Mouse (Mus musculus) layer of hippocampus, adult 18-20 months (tissue): Measurements from ENCODE around the gene Rasl10a. TPM values are rescaled to one million over a fixed set of nuclear protein-coding genes. Genes with fewer than 3 reads are reported as not detected.
A peak's percentile ranks its signal among the peaks of the same experiment; 100 is the strongest.
"Not testable (repeated sequence)": the region's sequence is repeated elsewhere in the genome, so short reads cannot be mapped to it uniquely, and the experiment has no call there.

Experiments
- DNase-seq, 2 experiments: peaks; one replicate each; pipeline ENCODE4 v3.0.0; 2022; ENCODE audit warnings: low spot score in 2 of 2
- total RNA-seq, 2 experiments: library from RNA; stranded (reverse); gene quantifications; 2 replicates each; pipeline ENCODE4 v1.2.3; 2021

Rasl10a gene
- total RNA-seq, 2 experiments from 2014 or later = 88.1 to 109 TPM

DNA sequence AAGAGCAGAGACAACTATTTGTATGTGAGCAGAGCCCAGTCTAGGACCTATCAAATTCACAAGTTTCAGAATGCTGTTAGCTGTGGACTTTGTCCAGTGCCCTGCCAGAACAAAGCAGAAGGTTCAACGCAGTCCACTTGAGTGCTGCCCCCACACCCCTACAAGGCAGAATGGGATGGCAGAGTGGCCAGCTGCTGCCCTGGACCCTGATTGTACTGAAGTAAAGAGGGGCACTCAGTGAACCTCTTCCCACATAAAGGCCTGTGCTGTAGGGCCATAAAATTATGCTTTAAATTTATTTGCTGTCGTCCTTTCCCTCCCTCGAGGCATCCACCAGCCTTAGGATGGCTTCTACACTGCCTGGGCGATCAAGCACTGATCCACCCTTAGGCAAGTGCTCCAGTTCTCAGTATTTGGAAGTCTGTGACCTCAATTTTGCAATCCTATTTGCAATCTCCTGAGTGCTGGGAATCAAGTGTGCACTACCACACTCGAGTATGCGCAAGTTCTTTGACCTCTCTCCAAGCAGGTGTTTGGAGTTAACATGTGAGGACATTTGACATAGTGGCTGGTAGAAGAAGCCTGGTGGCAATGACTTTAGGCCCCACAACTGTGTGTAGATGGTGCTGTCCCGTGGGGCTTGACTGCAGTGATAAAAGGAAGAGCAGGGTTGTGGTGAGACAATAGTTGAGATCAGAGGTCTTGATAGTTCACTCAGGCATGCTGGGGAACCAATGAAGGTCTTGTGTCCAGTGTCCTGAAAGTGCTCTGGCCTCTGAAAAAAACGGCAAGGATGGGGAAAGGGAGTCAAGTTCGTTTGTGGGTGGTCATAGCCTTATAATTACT lies 10.4 kb downstream of the Rasl10a start:
- DNase-seq = no peak

- DNase-seq = peak in 1 of 2 experiments; percentile 52
Measured at GRCm38 (mm10) chr11:5074882-5075281, 17.0 kb downstream of the Rasl10a start.

- DNase-seq = no peak
Measured at GRCm38 (mm10) chr11:5075760-5076159, 17.8 kb downstream of the Rasl10a start.

DNA sequence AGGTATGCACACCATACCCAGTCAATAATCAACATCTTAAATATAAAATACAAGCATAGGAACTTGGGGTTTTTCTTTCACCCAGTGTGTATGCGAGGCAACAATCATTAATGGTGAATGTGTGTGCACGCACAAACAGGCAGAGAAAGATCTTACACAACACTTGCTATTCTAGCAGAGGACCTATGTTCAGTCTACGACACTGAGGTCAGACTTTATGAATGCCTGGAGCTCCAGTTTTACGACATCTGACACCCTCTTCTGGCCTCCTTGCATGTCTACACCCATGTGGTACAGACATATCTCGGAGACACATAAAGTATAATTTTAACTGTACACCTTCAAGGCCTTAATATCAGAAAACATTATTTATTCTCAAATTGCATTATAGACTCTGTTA lies 18.9 kb downstream of the Rasl10a start:
- DNase-seq = not testable (repeated sequence)

GRCm38 (mm10) chr11:5089147-5089546 lies 31.2 kb downstream of the Rasl10a start:
- no peak for DNase-seq

GRCm38 (mm10) chr11:5091706-5092105 lies 33.8 kb downstream of the Rasl10a start:
- DNase-seq = no peak

DNA sequence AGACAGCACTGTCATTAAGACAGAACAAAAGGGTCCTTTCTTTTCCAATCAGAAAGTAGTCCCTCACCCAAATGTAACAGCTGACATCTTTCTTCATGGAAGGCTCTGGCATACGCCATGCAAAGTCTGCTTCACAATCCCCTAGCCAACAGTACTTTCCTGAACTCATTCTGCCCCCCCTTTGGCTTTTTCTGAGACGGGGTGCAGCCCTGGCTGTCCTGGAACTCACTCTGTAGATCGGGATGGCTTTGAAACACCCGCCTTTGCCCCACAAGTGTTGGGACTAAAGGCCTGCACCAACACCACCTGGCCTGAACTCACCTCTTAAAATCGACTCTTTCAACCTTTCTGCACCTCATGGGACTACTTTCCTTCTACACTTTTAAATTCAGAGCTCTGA lies 37.9 kb downstream of the Rasl10a start:
- DNase-seq = no peak

GRCm38 (mm10) chr11:5096480-5097020 lies 38.6 kb downstream of the Rasl10a start:
- DNase-seq = no peak

DNA sequence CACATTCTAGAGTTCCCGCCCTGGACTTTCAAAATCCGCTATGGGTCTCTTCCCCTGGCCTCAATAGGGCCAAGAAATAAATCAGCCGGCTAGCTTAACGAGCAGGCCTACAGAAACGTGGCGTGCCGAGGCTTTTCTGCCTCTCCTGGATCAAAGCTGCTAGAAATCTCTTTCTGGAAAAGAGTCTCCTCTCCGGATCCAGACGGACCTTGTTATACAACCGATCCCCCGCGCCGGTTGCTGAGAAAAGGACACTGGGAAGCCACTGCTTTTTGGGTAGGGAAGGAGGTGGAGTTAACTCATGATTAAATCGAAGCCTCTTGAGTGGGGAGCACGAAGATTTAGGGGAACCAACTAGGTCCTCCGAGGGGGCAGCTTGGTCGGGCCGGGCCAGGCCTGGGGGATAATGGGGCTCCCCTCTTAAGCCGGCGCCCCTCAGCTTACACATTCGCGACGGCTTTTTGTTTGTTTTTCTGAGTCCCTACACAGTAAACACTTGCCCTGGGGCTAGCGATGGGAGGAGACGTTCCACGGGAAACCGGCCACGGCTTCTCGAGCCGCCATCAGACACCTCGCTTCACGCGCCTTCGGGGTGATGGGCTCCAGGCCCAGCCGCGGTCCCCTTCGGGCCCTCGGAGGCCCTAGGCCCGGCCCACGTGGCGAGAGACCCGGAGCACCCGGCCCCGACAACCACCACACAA lies 40.3 kb downstream of the Rasl10a start:
- DNase-seq = peak; percentile 43 to 82

DNA sequence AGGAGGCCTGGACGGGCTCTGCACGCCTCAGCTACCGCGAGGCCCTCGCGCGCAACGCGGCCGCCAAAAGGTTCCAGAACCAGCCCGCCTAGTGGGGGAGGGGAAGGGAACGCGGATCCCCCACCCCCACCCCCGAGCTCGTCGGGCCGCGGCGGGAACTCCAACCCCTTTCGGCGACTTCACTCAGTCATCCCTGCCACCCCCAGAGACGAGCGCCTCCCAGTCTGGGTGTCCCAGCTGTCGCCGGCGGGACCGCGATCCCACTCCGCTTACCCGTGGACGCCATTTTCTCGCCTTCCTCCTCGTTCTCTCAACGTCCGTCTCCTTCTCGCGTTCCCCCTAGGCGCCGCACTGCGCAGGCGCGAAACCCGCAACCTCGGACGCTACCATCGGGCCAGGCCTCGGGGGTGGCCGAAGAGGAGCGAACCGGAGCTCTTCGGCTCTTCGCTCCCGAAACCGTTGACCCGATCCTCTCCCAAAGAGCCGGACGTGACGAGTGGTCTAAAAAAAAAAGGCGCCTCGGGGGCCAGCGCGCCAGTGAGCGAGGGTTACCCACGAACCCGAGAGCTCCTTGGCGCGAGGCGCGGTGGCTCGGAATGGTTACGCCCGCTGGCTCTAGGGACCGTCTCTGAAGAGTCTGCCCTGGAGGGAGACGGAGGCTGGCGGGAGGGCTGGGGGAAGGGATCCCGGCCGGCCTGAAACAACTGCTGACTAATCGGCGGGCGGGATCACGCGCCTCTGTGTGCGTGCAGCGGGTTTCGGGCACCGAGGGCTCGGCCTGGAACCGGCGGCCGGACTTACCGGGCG lies 41.0 kb downstream of the Rasl10a start, which contains the start of the genes Rhbdd3 and Ewsr1:
Gene Rhbdd3, plus strand, starts transcription at position 191 of the 807 bp plus-strand sequence.
Gene Ewsr1, minus strand, starts transcription at position 531 of the 807 bp plus-strand sequence.
- peak; percentile 95 to 97 for DNase-seq

DNA sequence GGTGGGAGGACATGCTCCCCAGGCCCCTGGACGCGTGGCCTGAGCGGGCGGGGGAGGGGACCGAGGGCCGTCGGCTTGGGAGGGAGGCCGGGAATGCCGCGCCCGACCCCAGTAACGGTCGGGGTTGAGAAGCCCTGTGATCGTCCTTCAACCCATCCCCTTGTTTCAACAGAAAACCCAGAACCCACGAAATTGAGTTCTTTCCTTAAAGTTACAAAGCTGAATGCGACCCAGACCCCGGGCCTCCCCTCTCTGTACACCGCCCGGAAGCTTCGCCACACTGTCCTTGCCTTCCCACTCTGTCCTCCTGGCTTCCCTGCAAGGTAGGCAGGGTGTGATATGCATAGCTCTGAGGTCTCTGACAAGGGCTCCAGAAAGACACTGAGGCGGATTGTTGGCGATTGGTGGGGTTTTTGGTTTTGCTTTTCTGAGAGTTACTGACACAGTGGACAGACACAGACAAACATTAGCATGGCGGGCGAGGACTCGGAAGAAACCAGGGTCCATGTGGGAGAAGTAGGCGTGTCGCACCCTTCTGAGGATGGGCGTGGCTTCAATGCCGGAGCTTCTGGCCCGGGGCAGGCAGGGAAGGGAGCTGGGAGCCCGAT lies 41.8 kb downstream of the Rasl10a start:
- peak; percentile 66 to 85 for DNase-seq

- DNase-seq = no peak
Measured at GRCm38 (mm10) chr11:5100283-5100682, 42.4 kb downstream of the Rasl10a start.

DNA sequence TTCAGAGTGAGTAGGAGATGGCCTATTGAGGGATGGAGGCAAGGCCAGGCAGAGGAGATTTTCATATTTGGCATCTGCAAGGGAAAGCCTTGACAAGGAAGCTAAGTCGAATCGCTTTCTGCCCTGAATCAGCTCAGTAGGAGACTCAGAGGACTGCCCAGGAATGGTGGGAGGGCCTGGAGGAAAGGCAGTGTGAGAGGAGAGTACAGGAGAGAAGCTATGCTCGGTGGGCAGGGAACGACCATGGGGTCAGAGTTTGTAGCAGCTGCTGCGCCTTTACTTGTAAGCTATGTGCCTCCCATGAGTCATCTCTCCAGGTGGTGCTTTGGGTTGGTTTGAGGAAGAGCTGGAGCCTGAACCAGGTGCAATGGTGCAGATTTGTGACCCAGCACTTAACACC lies 42.9 kb downstream of the Rasl10a start:
- DNase-seq = no peak

GRCm38 (mm10) chr11:5101641-5102040 lies 43.7 kb downstream of the Rasl10a start:
- DNase-seq = no peak

DNA sequence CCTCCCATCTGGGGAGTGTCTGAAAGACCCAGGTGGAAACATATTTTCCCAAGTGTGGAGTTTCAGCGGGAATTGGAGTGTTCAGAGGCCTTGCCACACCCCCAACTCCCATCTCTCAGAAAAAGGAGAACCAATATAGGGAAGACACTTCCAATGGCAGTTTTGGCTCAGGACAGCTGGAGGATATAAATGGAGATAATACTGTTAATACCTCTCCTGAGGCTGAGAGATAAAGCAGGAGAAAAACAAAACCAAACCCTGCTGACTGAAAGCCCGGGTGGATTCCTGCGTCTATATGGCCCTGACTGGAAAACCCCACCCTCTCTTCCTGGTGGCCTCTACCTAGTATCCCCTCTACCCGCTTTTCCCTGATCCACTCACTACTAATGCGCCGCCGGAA lies 44.5 kb downstream of the Rasl10a start:
- no peak for DNase-seq

- no peak for DNase-seq
Measured at GRCm38 (mm10) chr11:5103986-5104509, 46.1 kb downstream of the Rasl10a start.

GRCm38 (mm10) chr11:5109441-5109840 lies 51.5 kb downstream of the Rasl10a start:
- DNase-seq = no peak
